Mouse (Mus musculus): ENCODE data around the gene Mecom. TPM values are rescaled to one million over a fixed set of nuclear protein-coding genes. Genes with fewer than 3 reads are reported as not detected.

Mecom gene
- polyA plus RNA-seq, 1 experiment: 0.02 TPM

DNA sequence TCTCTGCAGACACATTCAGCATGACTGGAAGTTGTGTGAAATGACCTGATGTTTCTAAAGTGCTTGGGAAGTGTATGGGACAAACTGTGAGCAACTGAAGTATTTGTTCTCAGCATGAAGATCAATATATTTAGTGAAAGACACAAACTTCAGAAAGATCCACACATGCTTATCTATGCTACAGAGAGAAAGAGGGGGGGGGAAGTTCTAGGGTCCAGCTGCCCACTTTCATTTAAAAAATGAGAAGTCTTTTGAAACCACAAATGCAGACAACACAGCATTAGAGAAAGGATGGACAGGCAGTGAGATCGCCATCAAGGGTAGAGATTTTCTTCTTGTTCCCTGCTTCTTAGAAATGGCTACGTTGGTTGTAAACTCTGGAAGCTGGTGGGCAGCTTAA, 404.4 kb downstream of the Mecom start:
- no peaks in the 10 kb centered on the region for H3K4me1 ChIP-seq (ENCODE audit: control insufficient read depth)
- H3K27me3 ChIP-seq (ENCODE audit: control insufficient read depth): no peaks in the 10 kb centered on the region
- no peak overlapping the region for H3K4me3 ChIP-seq (replicated peaks)
- H3K36me3 ChIP-seq (ENCODE audit: control insufficient read depth): no peaks in the 10 kb centered on the region
- no peaks in the 10 kb centered on the region for H3K9me3 ChIP-seq (ENCODE audit: control insufficient read depth, low read length)
- TF ChIP-seq TAL1 (IDR thresholded peaks at IDR 0.05; ENCODE audit: low read length) (no peak), GATA1 (IDR thresholded peaks at IDR 0.05; ENCODE audit: low read length) (no peak)

DNA sequence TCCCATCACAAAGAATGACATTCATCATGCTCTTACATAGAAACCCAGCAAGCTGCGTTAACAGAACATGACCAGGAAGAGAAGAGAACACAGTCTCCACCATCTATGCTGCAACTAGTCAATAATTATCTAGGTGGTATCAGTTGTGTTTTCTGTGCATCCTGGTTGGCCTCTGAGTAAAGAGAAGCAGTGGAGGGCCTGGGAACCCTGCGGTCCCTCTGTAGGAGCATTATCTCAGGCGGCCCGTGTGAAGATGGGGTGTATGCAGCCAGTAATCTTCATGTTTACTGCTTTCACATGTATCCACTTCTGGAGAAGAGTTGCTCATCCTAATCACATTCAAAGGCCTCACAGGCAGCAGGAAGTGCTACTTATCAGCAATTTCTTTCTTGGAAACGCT, 407.5 kb downstream of the Mecom start:
- TF ChIP-seq GATA1 (IDR thresholded peaks at IDR 0.05; ENCODE audit: low read length): no peak
- no peak for TF ChIP-seq TAL1 (IDR thresholded peaks at IDR 0.05; ENCODE audit: low read length)
- no peaks in the 10 kb centered on the region for H3K27me3 ChIP-seq (ENCODE audit: control insufficient read depth)
- H3K36me3 ChIP-seq (ENCODE audit: control insufficient read depth): no peaks in the 10 kb centered on the region

DNA sequence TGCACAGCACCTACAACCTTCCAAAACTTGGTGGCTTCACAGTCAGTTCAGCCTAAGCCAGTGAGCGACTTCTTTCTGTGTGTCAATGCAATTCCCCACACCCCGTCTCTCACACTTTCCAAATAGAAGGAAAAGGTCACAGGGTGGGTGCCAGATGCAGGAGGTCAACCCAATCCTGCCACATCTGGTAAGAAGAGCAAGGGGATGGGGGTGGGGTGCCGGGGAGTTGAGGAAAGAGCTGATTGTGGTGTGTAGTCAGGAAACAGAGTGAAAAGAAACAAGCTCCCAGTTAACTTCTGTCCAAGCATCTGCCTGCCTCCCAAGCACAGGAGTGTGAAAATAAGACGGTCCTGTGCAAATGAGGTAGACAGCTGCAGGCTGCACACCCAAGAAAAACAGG, 408.1 kb downstream of the Mecom start:
- Histone ChIP-seq H3K4me3 (replicated peaks) (no peak overlapping the region), H3K4me1 (ENCODE audit: control insufficient read depth) (no peaks in the 10 kb centered on the region), H3K9me3 (ENCODE audit: control insufficient read depth, low read length) (no peaks in the 10 kb centered on the region), H3K27me3 (ENCODE audit: control insufficient read depth) (no peaks in the 10 kb centered on the region), H3K36me3 (ENCODE audit: control insufficient read depth) (no peaks in the 10 kb centered on the region)
- TF ChIP-seq TAL1 (IDR thresholded peaks at IDR 0.05; ENCODE audit: low read length): no peak
- TF ChIP-seq GATA1 (IDR thresholded peaks at IDR 0.05; ENCODE audit: low read length): no peak

More for the DNA sequence above, 407.5 kb downstream of the Mecom start:
- no peak overlapping the region for H3K4me3 ChIP-seq (replicated peaks)
- H3K4me1 ChIP-seq (ENCODE audit: control insufficient read depth): no peaks in the 10 kb centered on the region
- H3K9me3 ChIP-seq (ENCODE audit: control insufficient read depth, low read length): no peaks in the 10 kb centered on the region

DNA sequence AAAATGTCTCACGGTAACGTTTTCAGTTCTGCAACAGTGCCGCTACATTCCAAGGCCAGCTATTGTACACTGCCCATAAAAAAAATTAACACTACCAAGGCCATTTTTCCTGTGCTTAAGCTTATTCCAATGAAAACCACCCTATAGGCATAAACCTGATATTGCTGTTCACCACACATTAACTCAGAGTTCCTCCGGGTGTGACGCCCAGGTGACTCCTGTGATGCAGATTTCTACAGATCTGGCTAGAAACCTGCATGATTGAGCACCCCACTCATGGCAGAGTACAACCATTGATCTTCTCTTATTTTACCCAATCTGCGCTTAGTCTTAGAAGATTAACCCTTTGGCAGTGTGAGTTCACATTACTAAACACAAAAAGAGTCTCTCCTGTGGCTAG, 409.2 kb downstream of the Mecom start:
- Histone ChIP-seq H3K4me3 (replicated peaks) (no peak overlapping the region), H3K9me3 (ENCODE audit: control insufficient read depth, low read length) (no peaks in the 10 kb centered on the region), H3K27me3 (ENCODE audit: control insufficient read depth) (no peaks in the 10 kb centered on the region), H3K4me1 (ENCODE audit: control insufficient read depth) (no peaks in the 10 kb centered on the region), H3K36me3 (ENCODE audit: control insufficient read depth) (no peaks in the 10 kb centered on the region)
- no peak for TF ChIP-seq GATA1 (IDR thresholded peaks at IDR 0.05; ENCODE audit: low read length)
- no peak for TF ChIP-seq TAL1 (IDR thresholded peaks at IDR 0.05; ENCODE audit: low read length)

DNA sequence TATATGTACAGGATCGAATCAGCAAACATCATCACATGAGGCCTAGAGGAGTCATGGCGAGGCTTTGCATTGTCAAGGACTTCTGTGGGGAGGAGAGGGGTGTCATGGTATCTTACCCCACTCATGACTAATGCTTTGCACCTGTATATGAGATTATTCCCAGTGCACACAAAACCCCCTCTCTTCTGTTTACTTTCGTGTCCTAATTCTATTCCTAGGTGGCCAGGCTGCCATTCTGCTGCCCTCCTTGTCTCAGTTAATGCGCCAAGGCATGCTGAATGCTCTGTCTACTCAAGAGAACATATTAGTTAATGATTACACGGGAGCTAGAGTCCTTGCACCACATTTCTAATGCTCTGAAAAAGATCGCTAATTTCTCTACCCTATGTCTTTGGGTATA, 412.0 kb downstream of the Mecom start:
- TF ChIP-seq TAL1 (IDR thresholded peaks at IDR 0.05; ENCODE audit: low read length) (no peak), GATA1 (IDR thresholded peaks at IDR 0.05; ENCODE audit: low read length) (no peak)
- no peak overlapping the region for H3K4me3 ChIP-seq (replicated peaks)
- no peaks in the 10 kb centered on the region for H3K9me3 ChIP-seq (ENCODE audit: control insufficient read depth, low read length)
- no peaks in the 10 kb centered on the region for H3K4me1 ChIP-seq (ENCODE audit: control insufficient read depth)
- no peaks in the 10 kb centered on the region for H3K36me3 ChIP-seq (ENCODE audit: control insufficient read depth)
- no peaks in the 10 kb centered on the region for H3K27me3 ChIP-seq (ENCODE audit: control insufficient read depth)

DNA sequence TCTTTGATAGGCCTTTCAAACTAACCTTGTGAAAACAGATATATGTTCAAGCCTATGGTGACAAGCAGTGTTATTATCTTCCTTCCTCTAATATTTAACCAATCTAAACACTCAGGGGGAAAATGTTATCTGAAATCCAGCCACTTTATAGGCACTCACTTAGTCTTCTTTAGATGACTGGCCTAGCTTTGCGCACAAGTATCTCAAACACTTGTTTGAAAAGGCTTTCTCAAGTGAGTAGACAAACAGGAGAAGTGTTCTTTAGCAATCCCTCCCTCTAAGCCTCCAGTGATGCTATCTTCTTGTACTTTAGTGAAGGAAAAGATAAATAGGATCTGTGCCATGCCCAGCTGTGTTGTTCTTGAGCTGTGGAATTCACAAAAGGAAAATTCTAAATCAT, 412.7 kb downstream of the Mecom start:
- Histone ChIP-seq H3K4me1 (ENCODE audit: control insufficient read depth) (no peaks in the 10 kb centered on the region), H3K36me3 (ENCODE audit: control insufficient read depth) (no peaks in the 10 kb centered on the region), H3K9me3 (ENCODE audit: control insufficient read depth, low read length) (no peaks in the 10 kb centered on the region), H3K4me3 (replicated peaks) (no peak overlapping the region), H3K27me3 (ENCODE audit: control insufficient read depth) (no peaks in the 10 kb centered on the region)
- TF ChIP-seq TAL1 (IDR thresholded peaks at IDR 0.05; ENCODE audit: low read length): no peak

DNA sequence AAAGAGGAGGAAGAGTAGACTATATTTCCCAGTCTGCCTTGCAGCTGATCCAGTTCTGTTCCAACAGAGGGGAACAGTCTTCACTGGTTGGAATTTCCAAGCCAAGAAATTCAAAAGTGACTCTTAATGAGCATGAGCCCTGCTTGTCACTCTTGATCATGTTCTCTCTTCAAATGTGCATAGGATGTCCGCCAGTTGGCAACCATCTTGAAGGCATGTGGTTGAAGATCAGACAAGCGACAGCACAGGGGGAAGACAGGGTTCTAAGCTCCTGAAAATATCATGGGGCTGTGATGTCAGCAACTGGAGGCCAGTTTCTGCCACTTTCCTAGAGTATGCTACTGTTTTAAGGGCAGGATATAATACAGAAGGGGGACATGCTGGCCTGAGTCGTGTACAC, 414.8 kb downstream of the Mecom start:
- no peaks in the 10 kb centered on the region for H3K4me1 ChIP-seq (ENCODE audit: control insufficient read depth)
- no peaks in the 10 kb centered on the region for H3K36me3 ChIP-seq (ENCODE audit: control insufficient read depth)
- H3K9me3 ChIP-seq (ENCODE audit: control insufficient read depth, low read length): no peaks in the 10 kb centered on the region
- no peaks in the 10 kb centered on the region for H3K27me3 ChIP-seq (ENCODE audit: control insufficient read depth)
- H3K4me3 ChIP-seq (replicated peaks): no peak overlapping the region
- no peak for TF ChIP-seq TAL1 (IDR thresholded peaks at IDR 0.05; ENCODE audit: low read length)
- TF ChIP-seq GATA1 (IDR thresholded peaks at IDR 0.05; ENCODE audit: low read length): no peak

DNA sequence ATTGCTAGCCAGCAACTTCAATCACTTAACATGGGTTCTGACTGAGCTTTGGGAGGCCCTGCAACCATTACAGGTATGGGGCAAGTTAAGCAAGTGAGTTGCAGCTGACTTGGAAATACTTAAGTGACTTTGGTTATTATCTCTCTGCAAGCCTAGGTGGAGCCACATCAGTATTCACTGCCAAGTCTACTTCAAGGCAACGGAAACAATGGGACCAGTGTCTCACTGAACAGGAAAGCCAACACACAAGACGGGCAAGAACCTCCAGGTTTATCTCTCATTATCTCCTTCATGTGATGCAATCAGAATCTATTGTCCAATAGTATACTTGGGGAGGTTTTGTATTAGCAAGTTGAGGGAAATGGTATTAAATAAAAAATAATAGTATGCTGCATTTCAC, 415.4 kb downstream of the Mecom start:
- no peak for TF ChIP-seq GATA1 (IDR thresholded peaks at IDR 0.05; ENCODE audit: low read length)
- no peak for TF ChIP-seq TAL1 (IDR thresholded peaks at IDR 0.05; ENCODE audit: low read length)
- no peaks in the 10 kb centered on the region for H3K9me3 ChIP-seq (ENCODE audit: control insufficient read depth, low read length)
- H3K4me1 ChIP-seq (ENCODE audit: control insufficient read depth): no peaks in the 10 kb centered on the region
- no peaks in the 10 kb centered on the region for H3K36me3 ChIP-seq (ENCODE audit: control insufficient read depth)
- H3K4me3 ChIP-seq (replicated peaks): no peak overlapping the region
- H3K27me3 ChIP-seq (ENCODE audit: control insufficient read depth): no peaks in the 10 kb centered on the region

DNA sequence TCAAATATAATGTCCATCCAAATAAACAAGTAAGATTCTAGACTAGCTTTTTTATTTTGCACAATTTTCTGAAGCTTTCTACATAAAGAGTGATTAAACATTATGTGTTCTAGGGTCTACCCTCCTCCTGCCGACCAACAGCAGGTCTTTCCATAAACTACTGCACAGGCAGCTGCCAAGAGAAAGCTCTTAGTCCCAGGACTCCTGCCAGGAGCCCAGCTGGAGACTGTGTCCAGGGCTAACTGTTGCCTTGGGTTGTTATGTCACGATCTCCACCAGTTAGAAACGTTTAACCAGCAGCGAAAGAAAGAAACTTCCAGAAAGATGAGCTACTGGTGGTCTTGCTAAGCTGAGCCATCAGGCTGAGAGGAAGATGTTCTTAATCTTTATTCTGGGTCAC, 417.3 kb downstream of the Mecom start:
- no peaks in the 10 kb centered on the region for H3K27me3 ChIP-seq (ENCODE audit: control insufficient read depth)
- H3K4me1 ChIP-seq (ENCODE audit: control insufficient read depth): no peaks in the 10 kb centered on the region
- no peaks in the 10 kb centered on the region for H3K9me3 ChIP-seq (ENCODE audit: control insufficient read depth, low read length)
- no peak for TF ChIP-seq GATA1 (IDR thresholded peaks at IDR 0.05; ENCODE audit: low read length)
- no peak for TF ChIP-seq TAL1 (IDR thresholded peaks at IDR 0.05; ENCODE audit: low read length)
- no peak overlapping the region for H3K4me3 ChIP-seq (replicated peaks)
- H3K36me3 ChIP-seq (ENCODE audit: control insufficient read depth): no peaks in the 10 kb centered on the region

DNA sequence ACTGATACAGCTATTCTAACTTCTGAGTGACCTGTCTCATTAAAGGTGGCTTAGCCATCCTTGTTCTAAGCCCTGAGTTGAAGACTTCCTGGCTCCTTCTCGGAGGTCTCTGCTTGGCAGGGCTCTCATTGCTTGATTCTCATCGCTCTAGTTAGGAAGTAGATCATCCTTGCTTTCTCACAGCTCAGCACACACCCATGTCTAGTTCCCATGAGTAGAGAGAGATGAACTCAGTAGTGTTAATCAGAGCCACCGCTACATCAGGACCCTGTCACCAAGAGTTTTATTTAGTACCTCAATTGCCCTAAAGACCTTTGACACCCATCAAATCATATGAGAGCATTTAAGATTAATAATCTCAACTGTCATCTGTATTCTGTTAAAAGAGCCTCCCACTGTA, 425.2 kb downstream of the Mecom start:
- TF ChIP-seq TAL1 (IDR thresholded peaks at IDR 0.05; ENCODE audit: low read length): no peak
- no peak for TF ChIP-seq GATA1 (IDR thresholded peaks at IDR 0.05; ENCODE audit: low read length)
- H3K36me3 ChIP-seq (ENCODE audit: control insufficient read depth): no peaks in the 10 kb centered on the region
- H3K9me3 ChIP-seq (ENCODE audit: control insufficient read depth, low read length): no peaks in the 10 kb centered on the region
- no peaks in the 10 kb centered on the region for H3K4me1 ChIP-seq (ENCODE audit: control insufficient read depth)
- H3K4me3 ChIP-seq (replicated peaks): no peak overlapping the region
- H3K27me3 ChIP-seq (ENCODE audit: control insufficient read depth): no peaks in the 10 kb centered on the region
